Comparison of ENCODE assay signal across 11 mouse cellular contexts in the genomic region with DNA sequence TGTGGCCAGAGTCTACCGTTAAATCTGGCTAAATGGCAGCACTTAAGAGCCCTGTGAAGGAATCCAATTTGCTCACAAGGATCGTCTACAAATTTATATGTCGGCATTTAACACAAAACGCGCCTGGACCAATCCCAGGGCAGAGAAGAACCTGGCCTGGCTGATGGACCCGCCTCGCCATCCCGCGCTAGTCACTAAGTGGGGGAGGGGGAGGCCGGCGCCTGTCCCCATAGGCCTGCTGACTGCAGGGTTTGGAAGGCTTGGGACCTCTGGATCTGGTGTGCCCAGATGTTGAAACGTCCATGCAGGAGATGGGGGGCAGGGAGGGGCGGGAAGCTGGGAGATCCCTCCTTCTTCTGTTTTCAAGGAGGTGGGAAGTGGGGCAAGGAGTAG. TPM values are rescaled to one million over a fixed set of nuclear protein-coding genes. Genes with fewer than 3 reads are reported as not detected.
DNase-seq lines count a peak whose midpoint lies in the region; ATAC-seq lines count a peak whose summit lies in the region.
"Had no signal": no experiment of that assay in that cellular context is flagged by ENCODE, and none has a peak within 500 bp of the region (broad histone marks: within the 10 kb centered on the region; RNA-seq: fewer than 3 reads in every experiment).

No protein-coding gene starts in this region.

- intact Hi-C loops in left cerebral cortex, postnatal 14 days (cut with DNase I), result loop anchor here (2.0 kb wide), 1 partner anchor 48 kb away; no protein-coding TSS in a partner anchor

- peak overlapping the region; percentile 29 for H3K4me3 ChIP-seq in embryonic facial prominence, embryonic 12.5 days
- H3K4me3 ChIP-seq in hindbrain, embryonic 16.5 days (ENCODE audit: low read length), result no peak overlapping the region; the same call in 1 of the 2 replicates
- 0 out of 2 replicates have a peak overlapping the region, but pooled peaks have one; percentile 9 for H3K4me3 ChIP-seq in neural tube, embryonic 15.5 days (replicated peaks)
- H3K4me3 ChIP-seq: megakaryocyte, embryonic 14.5 days had no signal

- peak overlapping the region; percentile 54 for H3K4me2 ChIP-seq in embryonic facial prominence, embryonic 12.5 days (replicated peaks)
- peak overlapping the region; percentile 48 for H3K4me2 ChIP-seq in hindbrain, embryonic 16.5 days (ENCODE audit: low read length)
- H3K4me2 ChIP-seq in neural tube, embryonic 15.5 days, result peak overlapping the region; percentile 54

- H3K9me3 ChIP-seq in embryonic facial prominence, embryonic 12.5 days, result no peaks in the 10 kb centered on the region
- no peaks in the 10 kb centered on the region for H3K9me3 ChIP-seq in hindbrain, embryonic 16.5 days (ENCODE audit: control insufficient read depth, low read length)
- no peaks in the 10 kb centered on the region for H3K9me3 ChIP-seq in neural tube, embryonic 15.5 days (replicated peaks)
- H3K9me3 ChIP-seq: megakaryocyte, embryonic 14.5 days had no signal

- DNase-seq in kidney, postnatal 4 days, result peak; percentile 12 to 33
- no peak for DNase-seq in kidney, postnatal 25 days
- no peak for DNase-seq in left cerebral cortex, postnatal 14 days (ENCODE audit: low spot score in 2 of 2)
- no peak for DNase-seq in lung, postnatal 10 days
- no peak for DNase-seq in spleen, postnatal 14 days (ENCODE audit: low spot score in 2 of 2)
- DNase-seq: cerebellum, adult 9-10 months had no signal

- ATAC-seq in embryonic facial prominence, embryonic 12.5 days (ENCODE audit: insufficient number of reproducible peaks, insufficient read depth, low FRiP score, low TSS enrichment), result no peak
- ATAC-seq in hindbrain, embryonic 16.5 days, result no peak
- 0 out of 2 replicates have a peak, but pooled peaks have one; percentile 33 for ATAC-seq in neural tube, embryonic 15.5 days (ENCODE audit: low FRiP score)
- ATAC-seq: Patski had no signal

- WGBS in embryonic facial prominence, embryonic 12.5 days, result 3% methylated on average over 13 of the region's 13 CpGs
- 3% methylated on average over 13 of the region's 13 CpGs for WGBS in hindbrain, embryonic 16.5 days
- WGBS in neural tube, embryonic 15.5 days, result under 1% methylated on average over 13 of the region's 13 CpGs

- no peak overlapping the region for H3K9ac ChIP-seq in embryonic facial prominence, embryonic 12.5 days
- peak overlapping the region; percentile 53 for H3K9ac ChIP-seq in hindbrain, embryonic 16.5 days (ENCODE audit: low read depth, low read length)
- H3K9ac ChIP-seq in neural tube, embryonic 15.5 days (replicated peaks), result 0 out of 2 replicates have a peak overlapping the region, but pooled peaks have one; percentile 23

- peaks cover 58% of the 10 kb centered on the region for H3K27me3 ChIP-seq in embryonic facial prominence, embryonic 12.5 days
- no peaks in the 10 kb centered on the region; the same call in 1 of the 2 replicates for H3K27me3 ChIP-seq in hindbrain, embryonic 16.5 days (replicated peaks; ENCODE audit: control insufficient read depth, insufficient read depth, low read length)
- H3K27me3 ChIP-seq in neural tube, embryonic 15.5 days (replicated peaks), result no peaks in the 10 kb centered on the region; the same call in 1 of the 2 replicates

- H3K27ac ChIP-seq in embryonic facial prominence, embryonic 12.5 days, result no peak overlapping the region
- 0 out of 2 replicates have a peak overlapping the region, but pooled peaks have one; percentile 14 for H3K27ac ChIP-seq in hindbrain, embryonic 16.5 days (ENCODE audit: low read depth, low read length)
- peak overlapping the region; percentile 72 for H3K27ac ChIP-seq in neural tube, embryonic 15.5 days (replicated peaks)

- H3K36me3 ChIP-seq in embryonic facial prominence, embryonic 12.5 days, result no peaks in the 10 kb centered on the region
- no peaks in the 10 kb centered on the region for H3K36me3 ChIP-seq in hindbrain, embryonic 16.5 days (ENCODE audit: control insufficient read depth, insufficient read depth, low read length)
- H3K36me3 ChIP-seq in neural tube, embryonic 15.5 days, result no peaks in the 10 kb centered on the region

- peaks cover 6% of the 10 kb centered on the region; the same call in 1 of the 2 replicates for H3K4me1 ChIP-seq in embryonic facial prominence, embryonic 12.5 days
- peaks cover 23% of the 10 kb centered on the region for H3K4me1 ChIP-seq in hindbrain, embryonic 16.5 days (ENCODE audit: control insufficient read depth, insufficient read depth, low read depth, low read length)
- peaks cover 49% of the 10 kb centered on the region for H3K4me1 ChIP-seq in neural tube, embryonic 15.5 days
- H3K4me1 ChIP-seq: megakaryocyte, embryonic 14.5 days had no signal

RNA-seq across cellular contexts. Expression of gene Crtac1, which starts 50.6 kb away (rescaled TPM):
- 5.2 and 6.5 TPM in 2 replicates for polyA plus RNA-seq in embryonic facial prominence, embryonic 12.5 days (2016; fragmentation: Nextera tagmentation; extraction: Ambion mirVana)
- polyA plus RNA-seq in hindbrain, embryonic 16.5 days (2015; fragmentation: Nextera tagmentation; extraction: Ambion mirVana), result 44.3 and 50.2 TPM in 2 replicates
- 60.5 and 71.4 TPM in 2 replicates for polyA plus RNA-seq in neural tube, embryonic 15.5 days (2015; fragmentation: Nextera tagmentation; extraction: Ambion mirVana)
- 10 to 100 TPM; 77.3 to 88.9 TPM for total RNA-seq in left cerebral cortex, postnatal 14 days (2021)

Comparison
In these comparisons a context has a peak if more than half of its experiments do, and no peak if none do; other contexts are left out.
1. DNase-seq: peak in kidney, postnatal 4 days (2 of 2); none in kidney, postnatal 25 days (0 of 2), left cerebral cortex, postnatal 14 days (0 of 2), lung, postnatal 10 days (single experiment) and spleen, postnatal 14 days (0 of 2).
2. Peak in every context shown above with its lines, with median percentiles within 50 percentile points of each other: H3K4me2 ChIP-seq.